Mouse (Mus musculus) leukemia stem cell, adult 10-12 weeks (primary cell): ENCODE results near the gene Igtp. TPM values are rescaled to one million over a fixed set of nuclear protein-coding genes. Genes with fewer than 3 reads are reported as not detected.

Experiments used
- polyA plus RNA-seq: library from polyadenylated mRNA; stranded (reverse); fragments of >175 nt; gene quantifications from 2 replicates; pipeline ENCODE4 v1.2.3, GENCODE M21; 2012; ENCODE audit warnings: low replicate concordance

The Igtp gene
- 3.9 and 13.2 TPM in 2 replicates for polyA plus RNA-seq

DNA sequence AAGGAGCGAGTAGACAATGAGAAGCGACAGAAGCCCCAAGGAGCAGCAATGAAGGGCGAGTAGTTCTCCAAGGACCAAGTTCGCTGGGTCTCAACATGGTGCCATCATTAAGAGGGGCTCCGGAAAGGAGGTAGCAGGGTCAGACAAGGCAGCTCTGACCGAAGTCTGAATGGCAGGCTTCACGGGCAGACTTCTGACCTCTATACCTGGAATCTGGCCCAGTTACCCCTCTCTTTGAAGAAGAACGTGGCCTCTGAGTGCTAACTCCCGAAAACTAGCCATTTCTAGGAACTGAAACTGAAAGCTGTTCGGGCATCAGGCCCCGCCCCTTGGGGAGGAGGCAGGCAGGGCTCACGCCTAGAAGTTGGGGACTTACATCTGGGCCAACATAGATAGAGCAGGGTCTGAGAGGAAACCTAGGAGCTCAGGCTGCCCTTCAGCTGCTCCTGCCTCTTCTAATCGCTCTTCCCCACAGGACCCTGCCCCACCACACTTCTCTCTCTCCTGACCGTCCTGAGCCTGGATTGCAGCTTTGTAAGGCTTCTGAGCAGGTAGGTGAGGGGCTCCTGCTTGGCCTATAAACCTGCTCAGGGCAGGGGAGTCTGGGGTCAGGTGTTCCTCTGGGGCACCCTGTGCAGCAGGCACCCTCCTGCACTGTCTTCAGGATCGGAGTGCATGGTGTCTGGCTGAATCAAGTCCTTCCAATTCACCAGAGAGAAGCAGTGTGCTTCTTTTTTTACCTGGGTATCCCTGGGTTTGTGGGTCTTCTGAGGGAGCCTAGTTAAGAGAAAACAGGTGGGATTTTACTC, at the start of gene Igtp, which contains the start of gene Irgm2:
Gene Igtp (plus strand): TSS at position 328 of the 809 bp plus-strand sequence.
Gene Irgm2 (plus strand): TSS at position 390 of the 809 bp plus-strand sequence.

DNA sequence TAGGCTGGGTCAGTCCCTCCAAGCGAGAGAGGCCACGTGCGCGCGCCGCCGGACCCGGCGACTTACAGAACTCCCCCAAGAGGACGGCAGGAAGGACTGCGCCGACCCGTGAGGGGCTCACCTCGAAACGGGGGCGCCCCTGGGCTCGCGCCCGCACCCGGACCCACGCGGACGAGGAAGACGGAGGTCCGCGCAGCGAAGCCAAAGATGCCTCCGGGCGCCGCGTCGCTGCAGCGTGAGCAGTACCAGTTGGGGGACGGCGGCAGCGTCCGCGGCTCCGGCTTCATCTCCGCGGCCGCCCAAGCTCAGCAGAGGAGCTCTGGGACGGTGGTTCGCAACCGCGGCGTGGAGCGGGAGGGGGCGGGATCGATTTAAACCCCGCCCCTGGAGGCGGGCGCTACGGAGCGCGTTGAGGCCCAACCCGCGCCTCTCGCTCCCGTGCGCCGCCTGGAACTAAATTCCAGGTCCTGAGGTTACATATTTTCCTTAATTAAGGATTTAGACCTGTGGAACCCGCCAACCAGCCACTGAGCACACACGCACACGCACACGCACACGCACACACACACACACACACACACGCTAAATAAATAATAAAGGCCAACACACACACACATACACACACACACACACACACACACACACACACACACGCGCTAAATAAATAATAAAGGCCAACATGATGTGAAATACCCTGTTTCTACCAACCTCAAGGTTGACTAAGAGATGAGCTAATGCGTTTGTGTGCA, 31.0 kb upstream of the Igtp start, which contains the start of gene Gemin5:
Gene Gemin5 (minus strand): TSS at position 373 of the 749 bp plus-strand sequence.

DNA sequence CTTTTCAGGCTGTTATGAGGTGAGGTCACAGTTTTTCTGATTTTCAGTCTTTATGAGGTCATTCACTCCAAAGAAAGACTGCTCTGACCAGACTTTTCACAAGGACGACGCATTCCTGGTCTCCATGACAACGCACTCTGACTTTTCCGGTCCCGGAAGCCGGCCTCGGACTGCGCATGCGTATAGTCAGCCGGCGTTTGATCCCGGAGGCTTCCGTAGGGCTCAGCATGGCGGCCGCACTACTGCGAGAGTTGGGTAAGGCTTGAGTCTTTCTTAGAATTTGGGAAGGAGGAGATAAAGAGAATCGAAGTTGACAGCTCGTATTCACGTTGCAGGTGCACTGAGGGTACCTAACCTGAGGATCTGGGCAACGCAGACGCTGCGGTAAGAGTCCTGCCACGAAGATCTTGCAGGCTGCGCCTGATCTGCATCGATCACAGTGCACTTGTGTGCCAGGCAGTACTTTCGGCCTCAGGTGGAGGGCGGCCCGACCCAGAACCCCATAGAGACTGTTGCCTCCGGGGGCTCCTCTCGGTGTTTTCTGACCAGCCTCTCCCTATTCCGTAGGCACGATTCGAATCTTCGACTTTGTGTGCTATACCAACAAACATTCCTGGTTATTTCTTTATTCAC, 27.8 kb upstream of the Igtp start, which contains the start of gene Mrpl22:
Gene Mrpl22 (plus strand): TSS at position 203 of the 633 bp plus-strand sequence.

Other genes with a start within 250 kb of the Igtp start
- 71.2 and 109 TPM in 2 replicates for gene Larp1, start 190.5 kb upstream of the Igtp start, polyA plus RNA-seq
- gene Gm12248, start 106.4 kb upstream of the Igtp start, polyA plus RNA-seq, result not detected in 2 replicates
- 1.4 and 1.8 TPM in 2 replicates for gene Cnot8, start 95.4 kb upstream of the Igtp start, polyA plus RNA-seq
- 5.4 and 15.5 TPM in 2 replicates for gene Gemin5, start 31.0 kb upstream of the Igtp start, polyA plus RNA-seq
- gene Mrpl22, start 27.9 kb upstream of the Igtp start, polyA plus RNA-seq, result 9.7 and 17.5 TPM in 2 replicates
- 0.48 and 4.8 TPM in 2 replicates for gene Irgm2, start 62 bp downstream of the Igtp start, polyA plus RNA-seq
- 0.10 TPM in 1 of 2 replicates, not detected in the other for gene 4930438A08Rik, start 75.2 kb downstream of the Igtp start, polyA plus RNA-seq
- 25.2 and 34.0 TPM in 2 replicates for gene Zfp692, start 107.5 kb downstream of the Igtp start, polyA plus RNA-seq
- gene Zfp672, start 130.8 kb downstream of the Igtp start, polyA plus RNA-seq, result 10.0 and 24.2 TPM in 2 replicates
- gene Sh3bp5l, start 131.2 kb downstream of the Igtp start, polyA plus RNA-seq, result 21.9 and 39.3 TPM in 2 replicates
- not detected in 2 replicates for gene Lypd8, start 179.5 kb downstream of the Igtp start, polyA plus RNA-seq
- not detected in 2 replicates for gene 1810065E05Rik, start 221.6 kb downstream of the Igtp start, polyA plus RNA-seq
- gene Gm12253, start 233.0 kb downstream of the Igtp start, polyA plus RNA-seq, result not detected in 2 replicates